Mouse (Mus musculus) small intestine, adult 2 months (tissue): ENCODE results near the gene Pdcd5.

Experiments used
- CTCF ChIP-seq: fragments of 200-500 bp; IDR thresholded peaks from 2 replicates; pipeline ENCODE4 v1.5.1; 2012; ENCODE audit warnings: low read depth, mild to moderate bottlenecking, control low read depth, inconsistent platforms, low read length, moderate library complexity, mixed read lengths; ENCODE audit not compliant: insufficient replicate concordance, insufficient read length; ENCODE audit errors: extremely low read depth
- POLR2A ChIP-seq: fragments of 200-500 bp; IDR thresholded peaks from 2 replicates; pipeline ENCODE4 v1.6.1; 2012; ENCODE audit warnings: low read depth, mild to moderate bottlenecking, control low read depth, inconsistent platforms, low read length, moderate library complexity

DNA sequence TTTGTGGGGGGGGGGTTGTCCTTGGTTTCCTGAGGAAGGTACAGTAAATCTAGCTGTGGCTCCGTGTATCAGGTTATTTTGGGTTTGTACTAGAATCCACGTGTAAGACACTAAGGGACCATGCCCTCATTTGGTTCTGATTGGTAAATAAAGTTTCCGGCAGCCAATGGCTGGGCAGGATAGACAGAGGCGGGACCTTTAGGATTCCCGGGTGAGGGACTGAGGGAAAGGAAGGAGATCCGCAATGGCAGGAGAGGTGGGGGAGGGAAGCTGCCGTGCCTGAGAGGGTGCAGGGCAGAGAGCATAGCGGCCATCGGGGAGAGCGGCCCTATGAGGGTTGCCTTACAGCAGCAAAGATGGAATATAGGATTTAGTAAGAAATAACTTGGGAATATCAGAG is 39.9 kb upstream of the Pdcd5 start:
- TF ChIP-seq CTCF, result no peak
- no peak for TF ChIP-seq POLR2A
